ENCODE assay signal across 27 mouse cellular contexts in genomic region chr17:48639611-48640010, GRCm38 (mm10).
"Had no signal": no experiment of that assay in that cellular context is flagged by ENCODE, and none has a peak within 500 bp of the region (broad histone marks: within the 10 kb centered on the region; RNA-seq: fewer than 3 reads in every experiment).

No protein-coding gene starts in this region.

- DNase-seq: cerebellum, adult 2 months; cerebellum, adult 8-10 months; cerebellum, adult 9-10 months; cerebellum, adult 9-11 months; cerebellum, postnatal 10 days; cerebellum, postnatal 14 days; cerebellum, postnatal 25 days; cerebellum, postnatal 36 days; embryo, embryonic 11 days; forebrain, postnatal 0 days; gastrocnemius, adult 2 months; gastrocnemius, postnatal 10 days; gastrocnemius, postnatal 14 days; gastrocnemius, postnatal 25 days; gastrocnemius, postnatal 36 days; heart, adult 2 months had no signal

- ATAC-seq: forebrain, embryonic 13.5 days; forebrain, embryonic 14.5 days; forebrain, embryonic 15.5 days; forebrain, embryonic 16.5 days; forebrain, postnatal 0 days had no signal

- H3K36me3 ChIP-seq: embryonic facial prominence, embryonic 10.5 days; embryonic facial prominence, embryonic 12.5 days; embryonic facial prominence, embryonic 13.5 days; embryonic facial prominence, embryonic 15.5 days; forebrain, embryonic 10.5 days; forebrain, embryonic 12.5 days; forebrain, embryonic 15.5 days had no signal

- H3K9me3 ChIP-seq: embryonic facial prominence, embryonic 10.5 days; embryonic facial prominence, embryonic 15.5 days; forebrain, embryonic 10.5 days; forebrain, embryonic 12.5 days; forebrain, embryonic 13.5 days; forebrain, embryonic 15.5 days had no signal

- H3K27me3 ChIP-seq: embryonic facial prominence, embryonic 12.5 days; embryonic facial prominence, embryonic 13.5 days; embryonic facial prominence, embryonic 15.5 days; forebrain, embryonic 12.5 days; forebrain, embryonic 13.5 days; forebrain, embryonic 15.5 days had no signal

- H3K4me3 ChIP-seq: embryonic facial prominence, embryonic 10.5 days; embryonic facial prominence, embryonic 12.5 days; embryonic facial prominence, embryonic 13.5 days; embryonic facial prominence, embryonic 15.5 days; erythroblast, embryonic 14.5 days; forebrain, embryonic 10.5 days; forebrain, embryonic 12.5 days; forebrain, embryonic 13.5 days; forebrain, embryonic 15.5 days; gastrocnemius, adult 2 months; heart, adult 2 months had no signal

- H3K4me1 ChIP-seq: embryonic facial prominence, embryonic 10.5 days; embryonic facial prominence, embryonic 12.5 days; embryonic facial prominence, embryonic 13.5 days; embryonic facial prominence, embryonic 15.5 days; forebrain, embryonic 13.5 days; forebrain, embryonic 15.5 days had no signal

- H3K27ac ChIP-seq: embryonic facial prominence, embryonic 10.5 days; embryonic facial prominence, embryonic 12.5 days; embryonic facial prominence, embryonic 13.5 days; embryonic facial prominence, embryonic 15.5 days; forebrain, embryonic 10.5 days; forebrain, embryonic 12.5 days; forebrain, embryonic 13.5 days; forebrain, embryonic 15.5 days; gastrocnemius, adult 2 months; heart, adult 2 months had no signal
